ENCODE assay signal across 28 mouse cellular contexts in the genomic region with DNA sequence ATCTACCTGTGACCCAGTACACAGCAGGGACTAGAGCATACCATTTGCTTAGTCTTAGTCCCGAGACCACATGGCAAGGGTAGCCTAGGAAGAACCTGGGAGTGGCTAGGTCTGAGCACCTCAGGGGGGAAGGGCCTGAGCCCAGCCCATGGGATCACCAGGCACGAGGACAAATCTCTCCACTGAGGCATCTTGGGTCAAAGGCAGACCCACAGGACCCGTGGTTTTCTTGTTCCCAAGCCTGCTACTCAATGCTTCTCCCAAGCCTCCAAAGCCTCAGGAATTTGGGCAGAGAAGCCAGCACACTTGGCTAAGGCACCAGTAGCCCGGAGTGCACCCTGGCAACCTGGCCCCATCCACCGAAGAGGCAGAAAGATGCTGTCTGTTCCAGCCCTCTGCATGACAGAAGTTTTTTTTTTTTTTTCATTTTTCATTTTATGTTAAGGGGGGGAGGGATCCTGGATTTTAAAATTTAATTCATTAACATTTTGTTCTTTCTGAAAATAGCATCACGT. TPM values are rescaled to one million over a fixed set of nuclear protein-coding genes. Genes with fewer than 3 reads are reported as not detected.
DNase-seq lines count a peak whose midpoint lies in the region; ATAC-seq lines count a peak whose summit lies in the region.
"Had no signal": no experiment of that assay in that cellular context is flagged by ENCODE, and none has a peak within 500 bp of the region (broad histone marks: within the 10 kb centered on the region; RNA-seq: fewer than 3 reads in every experiment).

No protein-coding gene starts in this region.

- no peak overlapping the region for H3K27ac ChIP-seq in heart, embryonic 11.5 days (ENCODE audit: low read depth, low read length)
- H3K27ac ChIP-seq: embryonic facial prominence, embryonic 13.5 days; forebrain, embryonic 12.5 days; hindbrain, embryonic 10.5 days; hindbrain, embryonic 15.5 days; intestine, embryonic 15.5 days; liver, embryonic 12.5 days; midbrain, embryonic 12.5 days; neural tube, embryonic 13.5 days; stomach, embryonic 15.5 days had no signal

- H3K4me1 ChIP-seq in heart, embryonic 11.5 days (ENCODE audit: control insufficient read depth, insufficient read depth, low read length), result peaks cover 15% of the 10 kb centered on the region

- 57% methylated on average over 6 of the region's 6 CpGs for WGBS in heart, embryonic 11.5 days (ENCODE audit: insufficient replicate concordance)

- ATAC-seq in heart, embryonic 11.5 days (replicated peaks; ENCODE audit: insufficient number of reproducible peaks, low FRiP score, low TSS enrichment), result no peak
- ATAC-seq in erythroblast, adult 5-6 weeks (replicated peaks; ENCODE audit: low FRiP score, poor library complexity, severe bottlenecking), result no peak
- ATAC-seq: intestine, embryonic 15.5 days; liver, embryonic 12.5 days; liver, postnatal 0 days had no signal

- peaks cover 47% of the 10 kb centered on the region for H3K27me3 ChIP-seq in heart, embryonic 11.5 days (ENCODE audit: control insufficient read depth, insufficient read depth, low read length)

- no peaks in the 10 kb centered on the region for H3K36me3 ChIP-seq in heart, embryonic 11.5 days (ENCODE audit: control insufficient read depth, insufficient read depth, low read length)
- H3K36me3 ChIP-seq: embryonic facial prominence, embryonic 13.5 days; forebrain, embryonic 12.5 days; hindbrain, embryonic 10.5 days; hindbrain, embryonic 15.5 days; intestine, embryonic 15.5 days; liver, embryonic 12.5 days; midbrain, embryonic 12.5 days; neural tube, embryonic 13.5 days; stomach, embryonic 15.5 days had no signal

- no peak overlapping the region for H3K9ac ChIP-seq in heart, embryonic 11.5 days (ENCODE audit: low read depth, low read length)
- H3K9ac ChIP-seq: embryonic facial prominence, embryonic 13.5 days; forebrain, embryonic 12.5 days; hindbrain, embryonic 15.5 days; intestine, embryonic 15.5 days; liver, embryonic 12.5 days; liver, postnatal 0 days; midbrain, embryonic 12.5 days; neural tube, embryonic 13.5 days; stomach, embryonic 15.5 days had no signal

- DNase-seq in cerebellum, postnatal 14 days, result peak; percentile 69 to 83
- DNase-seq in cerebellum, adult 9-11 months, result no peak
- peak; percentile 84 for DNase-seq in heart, adult 11 months
- peak; percentile 61 for DNase-seq in Muller cell, postnatal 12 days (ENCODE audit: inconsistent ontology term)
- DNase-seq in naive thymus-derived CD4-positive, alpha-beta T cell, adult 2 months (ENCODE audit: low read depth), result peak; percentile 17
- DNase-seq: adrenal gland, postnatal 10 days; embryo, embryonic 11 days; heart, postnatal 14 days; kidney, adult 2 months; kidney, postnatal 36 days; layer of hippocampus, postnatal 36 days; left cerebral cortex, postnatal 4 days; liver, postnatal 0 days; thymus, postnatal 14 days had no signal

- H3K9me3 ChIP-seq in heart, embryonic 11.5 days (replicated peaks; ENCODE audit: control insufficient read depth, low read length), result no peaks in the 10 kb centered on the region
- H3K9me3 ChIP-seq: embryonic facial prominence, embryonic 13.5 days; forebrain, embryonic 12.5 days; hindbrain, embryonic 10.5 days; hindbrain, embryonic 15.5 days; intestine, embryonic 15.5 days; liver, embryonic 12.5 days; midbrain, embryonic 12.5 days; neural tube, embryonic 13.5 days; stomach, embryonic 15.5 days had no signal

- no peak overlapping the region for H3K4me3 ChIP-seq in heart, embryonic 11.5 days (ENCODE audit: low read depth, low read length)
- H3K4me3 ChIP-seq: embryonic facial prominence, embryonic 13.5 days; erythroblast, embryonic 14.5 days; forebrain, embryonic 12.5 days; hindbrain, embryonic 10.5 days; hindbrain, embryonic 15.5 days; intestine, embryonic 15.5 days; liver, embryonic 12.5 days; midbrain, embryonic 12.5 days; myocyte; neural tube, embryonic 13.5 days; stomach, embryonic 15.5 days had no signal

- no peak overlapping the region for H3K4me2 ChIP-seq in heart, embryonic 11.5 days
- H3K4me2 ChIP-seq: embryonic facial prominence, embryonic 13.5 days; forebrain, embryonic 12.5 days; hindbrain, embryonic 15.5 days; intestine, embryonic 15.5 days; liver, embryonic 12.5 days; midbrain, embryonic 12.5 days; neural tube, embryonic 13.5 days; stomach, embryonic 15.5 days had no signal

RNA-seq across cellular contexts. Expression of a gene that starts 13.3 kb away (rescaled TPM):
- 0.19 TPM in 1 of 2 replicates, not detected in the other for polyA plus RNA-seq in heart, embryonic 11.5 days (2014; fragmentation: Nextera tagmentation; extraction: Ambion mirVana)
- total RNA-seq in erythroblast, adult 5-6 weeks (2015; ENCODE audit: low replicate concordance), result 1.9 and 2.3 TPM in 2 replicates
- 1.1 and 2.1 TPM in 2 replicates for total RNA-seq in erythroblast, adult 5-6 weeks (2017; ENCODE audit: low replicate concordance)
- total RNA-seq: layer of hippocampus, adult 8-10 months; layer of hippocampus, postnatal 36 days; left cerebral cortex, postnatal 4 days had no signal
- polyA plus RNA-seq: embryonic facial prominence, embryonic 13.5 days; forebrain, embryonic 12.5 days; hindbrain, embryonic 15.5 days; midbrain, embryonic 12.5 days; neural tube, embryonic 13.5 days had no signal

RNA-seq across cellular contexts. Expression of a gene that starts 48.2 kb away (rescaled TPM):
- polyA plus RNA-seq in heart, embryonic 11.5 days (2014; fragmentation: Nextera tagmentation; extraction: Ambion mirVana), result 1.5 and 2.2 TPM in 2 replicates
- not detected in 2 replicates for total RNA-seq in erythroblast, adult 5-6 weeks (2015; ENCODE audit: low replicate concordance)
- total RNA-seq in erythroblast, adult 5-6 weeks (2017; ENCODE audit: low replicate concordance), result not detected in 2 replicates
- polyA plus RNA-seq: erythroblast, embryonic 14.5 days had no signal

RNA-seq across cellular contexts. Expression of a gene that starts 52.1 kb away (rescaled TPM):
- polyA plus RNA-seq in heart, embryonic 11.5 days (2014; fragmentation: Nextera tagmentation; extraction: Ambion mirVana), result 61.5 and 62.8 TPM in 2 replicates
- total RNA-seq in erythroblast, adult 5-6 weeks (2015; ENCODE audit: low replicate concordance), result 28.8 and 35.5 TPM in 2 replicates
- 22.1 and 29.7 TPM in 2 replicates for total RNA-seq in erythroblast, adult 5-6 weeks (2017; ENCODE audit: low replicate concordance)
